Mouse (Mus musculus): Measurements from ENCODE around the gene Gm572. TPM values are rescaled to one million over a fixed set of nuclear protein-coding genes. Genes with fewer than 3 reads are reported as not detected.

Gm572 gene
- polyA plus RNA-seq, 1 experiment from 2014 or later, result not detected

GRCm38 (mm10) chr4:148623609-148624008, 19.5 kb upstream of the Gm572 start:
- WGBS, result 87% methylated on average over 4 of the region's 4 CpGs
- peaks cover 56% of the 10 kb centered on the region for H3K36me3 ChIP-seq (ENCODE audit: insufficient read depth, low read length)
- H3K9ac ChIP-seq (replicated peaks; ENCODE audit: low read length), result no peak overlapping the region
- no peaks in the 10 kb centered on the region for H3K9me3 ChIP-seq (ENCODE audit: low read length)
- H3K27me3 ChIP-seq (ENCODE audit: insufficient read depth, low read length), result no peaks in the 10 kb centered on the region
- peaks cover 25% of the 10 kb centered on the region for H3K4me1 ChIP-seq (ENCODE audit: insufficient read depth, low read length)
- no peak overlapping the region for H3K4me2 ChIP-seq (replicated peaks; ENCODE audit: low read depth, low read length)
- no peak overlapping the region for H3K27ac ChIP-seq (ENCODE audit: low read length)
- no peak overlapping the region for H3K4me3 ChIP-seq (ENCODE audit: low read length)
- no peak for ATAC-seq (ENCODE audit: low FRiP score, low TSS enrichment)

- Histone ChIP-seq H3K4me1 (ENCODE audit: insufficient read depth, low read length) (peaks cover 25% of the 10 kb centered on the region), H3K9me3 (ENCODE audit: low read length) (no peaks in the 10 kb centered on the region), H3K27me3 (ENCODE audit: insufficient read depth, low read length) (no peaks in the 10 kb centered on the region), H3K9ac (replicated peaks; ENCODE audit: low read length) (0 out of 2 replicates have a peak overlapping the region, but pooled peaks have one; percentile 34), H3K4me2 (replicated peaks; ENCODE audit: low read depth, low read length) (peak overlapping the region; percentile 85), H3K36me3 (ENCODE audit: insufficient read depth, low read length) (peaks cover 42% of the 10 kb centered on the region), H3K27ac (ENCODE audit: low read length) (no peak overlapping the region), H3K4me3 (ENCODE audit: low read length) (peak overlapping the region; percentile 78)
- ATAC-seq (ENCODE audit: low FRiP score, low TSS enrichment), result no peak
- 79% methylated on average over 10 of the region's 10 CpGs for WGBS
Observed at GRCm38 (mm10) chr4:148625010-148625409, 18.1 kb upstream of the Gm572 start.

GRCm38 (mm10) chr4:148625756-148626622, 17.1 kb upstream of the Gm572 start:
- peak; percentile 69 for ATAC-seq (ENCODE audit: low FRiP score, low TSS enrichment)
- H3K4me3 ChIP-seq (ENCODE audit: low read length), result peak overlapping the region; percentile 78
- H3K27ac ChIP-seq (ENCODE audit: low read length), result peak overlapping the region; percentile 95
- H3K27me3 ChIP-seq (ENCODE audit: insufficient read depth, low read length), result no peaks in the 10 kb centered on the region
- H3K9me3 ChIP-seq (ENCODE audit: low read length), result no peaks in the 10 kb centered on the region
- peak overlapping the region; percentile 85 for H3K4me2 ChIP-seq (replicated peaks; ENCODE audit: low read depth, low read length)
- under 1% methylated on average over 57 of the region's 57 CpGs for WGBS
- H3K36me3 ChIP-seq (ENCODE audit: insufficient read depth, low read length), result peaks cover 36% of the 10 kb centered on the region
- H3K4me1 ChIP-seq (ENCODE audit: insufficient read depth, low read length), result peaks cover 25% of the 10 kb centered on the region
- H3K9ac ChIP-seq (replicated peaks; ENCODE audit: low read length), result peak overlapping the region; percentile 100

GRCm38 (mm10) chr4:148626623-148627185, 16.4 kb upstream of the Gm572 start, which contains the start of gene Tardbp:
TSS of gene Tardbp (minus strand) at chr4:148627019.
- H3K4me2 ChIP-seq (replicated peaks; ENCODE audit: low read depth, low read length), result peak within 1 kb of the TSS; percentile 85
- peaks cover 21% of the 10 kb centered on the region for H3K4me1 ChIP-seq (ENCODE audit: insufficient read depth, low read length)
- H3K27ac ChIP-seq (ENCODE audit: low read length), result peak within 1 kb of the TSS; percentile 95
- H3K36me3 ChIP-seq (ENCODE audit: insufficient read depth, low read length), result peaks cover 29% of the 10 kb centered on the region
- peak; percentile 97 for ATAC-seq (ENCODE audit: low FRiP score, low TSS enrichment)
- under 1% methylated on average over 51 of the region's 51 CpGs for WGBS
- peak within 1 kb of the TSS; percentile 78 for H3K4me3 ChIP-seq (ENCODE audit: low read length)
- H3K9ac ChIP-seq (replicated peaks; ENCODE audit: low read length), result peak within 1 kb of the TSS; percentile 100
- H3K27me3 ChIP-seq (ENCODE audit: insufficient read depth, low read length), result no peaks in the 10 kb centered on the region
- H3K9me3 ChIP-seq (ENCODE audit: low read length), result no peaks in the 10 kb centered on the region

- H3K4me2 ChIP-seq (replicated peaks; ENCODE audit: low read depth, low read length), result peak overlapping the region; percentile 54
- no peaks in the 10 kb centered on the region for H3K27me3 ChIP-seq (ENCODE audit: insufficient read depth, low read length)
- peak overlapping the region; percentile 78 for H3K4me3 ChIP-seq (ENCODE audit: low read length)
- H3K9ac ChIP-seq (replicated peaks; ENCODE audit: low read length), result peak overlapping the region; percentile 100; the same call in 1 of the 2 replicates
- H3K9me3 ChIP-seq (ENCODE audit: low read length), result no peaks in the 10 kb centered on the region
- WGBS, result 61% methylated on average over 3 of the region's 3 CpGs
- ATAC-seq (ENCODE audit: low FRiP score, low TSS enrichment), result peak; percentile 25
- H3K27ac ChIP-seq (ENCODE audit: low read length), result peak overlapping the region; percentile 95
- H3K4me1 ChIP-seq (ENCODE audit: insufficient read depth, low read length), result peaks cover 18% of the 10 kb centered on the region
- H3K36me3 ChIP-seq (ENCODE audit: insufficient read depth, low read length), result peaks cover 24% of the 10 kb centered on the region
Observed at GRCm38 (mm10) chr4:148627246-148627645, 15.9 kb upstream of the Gm572 start.

GRCm38 (mm10) chr4:148632013-148632692, 11.0 kb upstream of the Gm572 start:
- Histone ChIP-seq H3K4me3 (ENCODE audit: low read length) (no peak overlapping the region), H3K36me3 (ENCODE audit: insufficient read depth, low read length) (no peaks in the 10 kb centered on the region), H3K9me3 (ENCODE audit: low read length) (no peaks in the 10 kb centered on the region), H3K4me1 (ENCODE audit: insufficient read depth, low read length) (peaks cover 3% of the 10 kb centered on the region; the same call in 1 of the 2 replicates), H3K27ac (ENCODE audit: low read length) (peak overlapping the region; percentile 72), H3K9ac (replicated peaks; ENCODE audit: low read length) (no peak overlapping the region), H3K27me3 (ENCODE audit: insufficient read depth, low read length) (no peaks in the 10 kb centered on the region), H3K4me2 (replicated peaks; ENCODE audit: low read depth, low read length) (no peak overlapping the region)
- 67% methylated on average over 3 of the region's 3 CpGs for WGBS
- ATAC-seq (ENCODE audit: low FRiP score, low TSS enrichment), result no peak

GRCm38 (mm10) chr4:148633395-148634061, 9.6 kb upstream of the Gm572 start:
- H3K4me1 ChIP-seq (ENCODE audit: insufficient read depth, low read length), result 0 out of 2 replicates have a peak, but pooled peaks cover 3% of the 10 kb centered on the region
- ATAC-seq (ENCODE audit: low FRiP score, low TSS enrichment), result no peak
- no peak overlapping the region for H3K4me3 ChIP-seq (ENCODE audit: low read length)
- H3K4me2 ChIP-seq (replicated peaks; ENCODE audit: low read depth, low read length), result no peak overlapping the region
- H3K36me3 ChIP-seq (ENCODE audit: insufficient read depth, low read length), result no peaks in the 10 kb centered on the region
- 0 out of 2 replicates have a peak overlapping the region, but pooled peaks have one; percentile 37 for H3K27ac ChIP-seq (ENCODE audit: low read length)
- H3K9me3 ChIP-seq (ENCODE audit: low read length), result no peaks in the 10 kb centered on the region
- H3K27me3 ChIP-seq (ENCODE audit: insufficient read depth, low read length), result no peaks in the 10 kb centered on the region
- 51% methylated on average over 2 of the region's 2 CpGs for WGBS
- no peak overlapping the region for H3K9ac ChIP-seq (replicated peaks; ENCODE audit: low read length)

GRCm38 (mm10) chr4:148635309-148635708, 7.8 kb upstream of the Gm572 start:
- Histone ChIP-seq H3K27ac (ENCODE audit: low read length) (no peak overlapping the region), H3K4me2 (replicated peaks; ENCODE audit: low read depth, low read length) (no peak overlapping the region), H3K36me3 (ENCODE audit: insufficient read depth, low read length) (no peaks in the 10 kb centered on the region), H3K4me3 (ENCODE audit: low read length) (no peak overlapping the region), H3K27me3 (ENCODE audit: insufficient read depth, low read length) (no peaks in the 10 kb centered on the region), H3K4me1 (ENCODE audit: insufficient read depth, low read length) (0 out of 2 replicates have a peak, but pooled peaks cover 3% of the 10 kb centered on the region), H3K9me3 (ENCODE audit: low read length) (no peaks in the 10 kb centered on the region), H3K9ac (replicated peaks; ENCODE audit: low read length) (no peak overlapping the region)
- ATAC-seq (ENCODE audit: low FRiP score, low TSS enrichment), result no peak
- 73% methylated on average over 2 of the region's 2 CpGs for WGBS

- H3K4me2 ChIP-seq (replicated peaks; ENCODE audit: low read depth, low read length), result no peak overlapping the region
- 28% methylated on average over 9 of the region's 9 CpGs for WGBS
- no peak for ATAC-seq (ENCODE audit: low FRiP score, low TSS enrichment)
- H3K36me3 ChIP-seq (ENCODE audit: insufficient read depth, low read length), result no peaks in the 10 kb centered on the region
- H3K27me3 ChIP-seq (ENCODE audit: insufficient read depth, low read length), result no peaks in the 10 kb centered on the region
- H3K4me3 ChIP-seq (ENCODE audit: low read length), result no peak overlapping the region
- peaks cover 6% of the 10 kb centered on the region for H3K4me1 ChIP-seq (ENCODE audit: insufficient read depth, low read length)
- no peaks in the 10 kb centered on the region for H3K9me3 ChIP-seq (ENCODE audit: low read length)
- H3K9ac ChIP-seq (replicated peaks; ENCODE audit: low read length), result 0 out of 2 replicates have a peak overlapping the region, but pooled peaks have one; percentile 26
- peak overlapping the region; percentile 34; the same call in 1 of the 2 replicates for H3K27ac ChIP-seq (ENCODE audit: low read length)
Observed at GRCm38 (mm10) chr4:148638302-148638701, 4.8 kb upstream of the Gm572 start.

All from kidney, embryonic 16.5 days (tissue).